Mouse (Mus musculus): Measurements from ENCODE around the gene Mapk8ip1. TPM values are rescaled to one million over a fixed set of nuclear protein-coding genes. Genes with fewer than 3 reads are reported as not detected.

Gene Mapk8ip1
- polyA plus RNA-seq, 1 experiment from 2014 or later, result 6.3 TPM

DNA sequence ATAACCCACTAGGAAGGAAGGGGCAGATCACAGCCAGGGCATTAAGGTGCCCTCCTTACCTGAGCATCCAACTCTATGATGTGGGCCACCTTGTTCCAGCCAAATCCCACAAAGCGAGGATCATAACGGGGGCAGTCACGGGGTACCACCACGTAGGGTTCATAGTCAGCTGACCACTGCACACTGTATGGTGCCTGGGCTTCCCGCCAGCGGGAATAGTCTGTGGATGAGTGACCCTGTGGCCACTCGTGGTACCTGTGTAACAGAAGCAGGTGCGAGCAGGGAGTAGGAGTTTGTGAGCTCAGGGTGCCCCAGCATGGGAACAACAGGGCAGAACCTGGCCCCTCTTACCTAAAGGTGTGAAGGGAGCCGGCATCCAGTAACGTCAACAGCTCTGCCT is 35.5 kb downstream of the Mapk8ip1 start:
- Histone ChIP-seq H3K9ac (ENCODE audit: low read depth, low read length) (no peak overlapping the region), H3K36me3 (ENCODE audit: control insufficient read depth, insufficient read depth, low read length) (peaks cover 3% of the 10 kb centered on the region; the same call in 1 of the 2 replicates), H3K4me2 (no peak overlapping the region), H3K4me3 (ENCODE audit: low read depth, low read length) (no peak overlapping the region), H3K4me1 (replicated peaks; ENCODE audit: control insufficient read depth, insufficient read depth, low read length) (no peaks in the 10 kb centered on the region; the same call in 1 of the 2 replicates), H3K27me3 (replicated peaks; ENCODE audit: control insufficient read depth, insufficient read depth, low read length) (peaks cover 24% of the 10 kb centered on the region), H3K9me3 (ENCODE audit: control insufficient read depth, low read length) (no peaks in the 10 kb centered on the region), H3K27ac (ENCODE audit: low read depth, low read length) (no peak overlapping the region)
- ATAC-seq (replicated peaks; ENCODE audit: low FRiP score) (no peak), DNase-seq (ENCODE audit: low spot score) (no peak)
- WGBS, result 88% methylated on average over 10 of the region's 10 CpGs

DNA sequence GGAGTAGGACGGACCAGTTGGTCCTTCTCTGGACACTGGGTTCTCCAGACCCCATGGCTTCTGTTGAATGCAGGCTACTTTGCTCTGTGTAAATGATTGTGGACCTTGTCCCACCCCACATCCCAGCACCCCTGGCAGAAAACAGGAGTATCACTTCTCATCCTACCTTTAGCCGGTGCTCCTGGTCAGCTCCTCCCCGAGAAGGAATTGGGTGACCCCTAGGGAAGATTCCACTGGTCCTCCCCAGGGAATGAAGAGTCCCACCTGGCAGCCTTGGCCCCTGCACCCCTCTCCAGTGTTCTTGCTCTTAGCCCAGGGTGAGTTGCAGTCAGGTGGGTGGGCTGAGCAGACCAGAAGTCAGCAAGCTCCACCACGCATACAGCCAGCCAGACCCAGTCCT is 37.0 kb downstream of the Mapk8ip1 start:
- H3K9me3 ChIP-seq (ENCODE audit: control insufficient read depth, low read length), result no peaks in the 10 kb centered on the region
- H3K27me3 ChIP-seq (replicated peaks; ENCODE audit: control insufficient read depth, insufficient read depth, low read length), result peaks cover 10% of the 10 kb centered on the region
- H3K4me1 ChIP-seq (replicated peaks; ENCODE audit: control insufficient read depth, insufficient read depth, low read length), result no peaks in the 10 kb centered on the region; the same call in 1 of the 2 replicates
- no peak overlapping the region for H3K4me3 ChIP-seq (ENCODE audit: low read depth, low read length)
- peaks cover 3% of the 10 kb centered on the region; the same call in 1 of the 2 replicates for H3K36me3 ChIP-seq (ENCODE audit: control insufficient read depth, insufficient read depth, low read length)
- ATAC-seq (replicated peaks; ENCODE audit: low FRiP score), result no peak
- H3K27ac ChIP-seq (ENCODE audit: low read depth, low read length), result no peak overlapping the region
- no peak for DNase-seq (ENCODE audit: low spot score)
- WGBS, result 89% methylated on average over 4 of the region's 4 CpGs
- no peak overlapping the region for H3K9ac ChIP-seq (ENCODE audit: low read depth, low read length)
- no peak overlapping the region for H3K4me2 ChIP-seq

DNA sequence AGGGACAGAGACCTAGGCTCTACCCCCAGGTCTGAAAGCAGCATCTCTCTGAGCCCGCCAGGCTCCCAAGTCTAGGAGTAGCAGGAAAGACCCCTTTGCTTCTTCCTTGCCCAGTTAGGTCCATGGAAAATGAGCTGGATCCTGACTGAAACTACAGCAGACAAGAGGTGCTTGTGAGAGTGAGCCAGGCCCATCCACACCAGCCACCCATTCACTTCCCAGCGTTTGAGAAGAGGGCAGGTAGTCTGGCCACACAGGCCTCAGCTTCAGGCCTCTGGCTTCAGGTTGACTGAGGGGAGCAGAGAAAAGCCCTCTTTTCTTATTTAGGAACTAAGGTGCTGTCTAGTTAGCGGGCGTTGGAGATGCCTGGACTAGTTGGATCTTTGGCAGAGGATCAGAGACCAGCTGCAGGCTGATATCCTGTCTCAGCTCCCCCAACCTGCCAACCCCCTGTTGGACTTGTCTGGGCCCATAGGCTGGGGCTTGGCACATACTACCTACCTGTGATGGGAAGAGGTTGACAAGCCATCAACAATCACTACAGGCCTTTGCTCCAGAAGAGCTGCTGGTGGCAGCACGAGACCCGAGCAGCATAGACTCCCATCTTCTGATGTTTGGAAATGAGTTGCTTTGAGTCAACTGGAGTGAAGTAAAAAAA is 38.4 kb downstream of the Mapk8ip1 start:
- H3K9ac ChIP-seq (ENCODE audit: low read depth, low read length), result no peak overlapping the region
- H3K27ac ChIP-seq (ENCODE audit: low read depth, low read length), result no peak overlapping the region
- H3K9me3 ChIP-seq (ENCODE audit: control insufficient read depth, low read length), result no peaks in the 10 kb centered on the region
- peaks cover 3% of the 10 kb centered on the region; the same call in 1 of the 2 replicates for H3K36me3 ChIP-seq (ENCODE audit: control insufficient read depth, insufficient read depth, low read length)
- H3K4me3 ChIP-seq (ENCODE audit: low read depth, low read length), result no peak overlapping the region
- H3K27me3 ChIP-seq (replicated peaks; ENCODE audit: control insufficient read depth, insufficient read depth, low read length), result peaks cover 4% of the 10 kb centered on the region
- WGBS, result 91% methylated on average over 6 of the region's 6 CpGs
- H3K4me1 ChIP-seq (replicated peaks; ENCODE audit: control insufficient read depth, insufficient read depth, low read length), result no peaks in the 10 kb centered on the region; the same call in 1 of the 2 replicates
- no peak for ATAC-seq (replicated peaks; ENCODE audit: low FRiP score)
- H3K4me2 ChIP-seq, result no peak overlapping the region
- no peak for DNase-seq (ENCODE audit: low spot score)

DNA sequence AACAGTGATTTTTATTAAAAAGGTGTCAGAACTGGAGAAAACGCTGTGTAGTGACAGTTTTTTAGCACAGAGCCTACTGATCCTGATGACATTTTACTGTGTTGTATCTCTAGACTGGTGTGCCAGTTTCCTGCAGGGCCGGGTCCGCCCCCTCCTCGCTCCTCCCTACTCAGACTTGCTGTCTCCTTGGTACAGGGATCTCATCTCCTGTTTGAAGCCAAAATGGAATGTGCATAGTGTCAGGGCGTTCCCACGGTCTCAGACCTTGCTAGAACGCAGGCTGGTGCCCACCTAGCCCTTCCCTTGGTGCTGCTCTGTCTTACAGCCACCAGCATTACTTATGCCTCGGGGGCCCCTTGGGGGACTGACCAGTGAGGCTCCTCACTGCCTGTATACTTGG is 39.3 kb downstream of the Mapk8ip1 start:
- WGBS, result 80% methylated on average over 8 of the region's 8 CpGs

DNA sequence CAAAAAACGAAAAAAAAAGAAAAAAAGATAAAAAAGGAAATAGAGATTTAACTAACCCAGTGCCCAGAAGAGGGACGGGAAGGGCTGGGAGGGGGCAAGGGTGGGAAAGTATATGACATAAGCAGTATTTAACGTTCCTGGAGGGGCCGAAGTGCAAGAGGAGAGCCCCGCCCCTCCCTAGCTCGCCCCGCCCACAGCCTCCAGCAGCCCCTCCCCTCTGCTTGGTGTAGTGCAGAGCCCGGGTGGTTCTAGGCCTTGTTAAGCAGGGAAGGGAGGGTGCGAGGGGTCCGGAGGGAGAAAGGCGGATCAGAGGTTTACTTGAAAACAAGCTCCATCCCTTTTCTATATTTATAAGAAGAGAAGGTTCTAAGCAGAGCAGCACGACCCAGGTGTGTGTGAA is 40.2 kb downstream of the Mapk8ip1 start:
- ATAC-seq (replicated peaks; ENCODE audit: low FRiP score), result peak; percentile 62
- H3K36me3 ChIP-seq (ENCODE audit: control insufficient read depth, insufficient read depth, low read length), result peaks cover 5% of the 10 kb centered on the region; the same call in 1 of the 2 replicates
- no peaks in the 10 kb centered on the region; the same call in 1 of the 2 replicates for H3K4me1 ChIP-seq (replicated peaks; ENCODE audit: control insufficient read depth, insufficient read depth, low read length)
- no peak overlapping the region for H3K4me3 ChIP-seq (ENCODE audit: low read depth, low read length)
- H3K9me3 ChIP-seq (ENCODE audit: control insufficient read depth, low read length), result no peaks in the 10 kb centered on the region
- no peak overlapping the region for H3K9ac ChIP-seq (ENCODE audit: low read depth, low read length)
- no peak overlapping the region for H3K27ac ChIP-seq (ENCODE audit: low read depth, low read length)
- H3K4me2 ChIP-seq, result no peak overlapping the region; the same call in 1 of the 2 replicates
- H3K27me3 ChIP-seq (replicated peaks; ENCODE audit: control insufficient read depth, insufficient read depth, low read length), result no peaks in the 10 kb centered on the region
- DNase-seq (ENCODE audit: low spot score), result no peak
- WGBS, result 25% methylated on average over 12 of the region's 12 CpGs

More for the DNA sequence above, 39.3 kb downstream of the Mapk8ip1 start:
- H3K9me3 ChIP-seq (ENCODE audit: control insufficient read depth, low read length), result no peaks in the 10 kb centered on the region
- no peak for DNase-seq (ENCODE audit: low spot score)
- peaks cover 5% of the 10 kb centered on the region; the same call in 1 of the 2 replicates for H3K36me3 ChIP-seq (ENCODE audit: control insufficient read depth, insufficient read depth, low read length)
- H3K4me1 ChIP-seq (replicated peaks; ENCODE audit: control insufficient read depth, insufficient read depth, low read length), result no peaks in the 10 kb centered on the region; the same call in 1 of the 2 replicates
- no peak overlapping the region for H3K4me3 ChIP-seq (ENCODE audit: low read depth, low read length)
- no peak overlapping the region for H3K4me2 ChIP-seq
- ATAC-seq (replicated peaks; ENCODE audit: low FRiP score), result no peak
- no peak overlapping the region for H3K27ac ChIP-seq (ENCODE audit: low read depth, low read length)
- H3K27me3 ChIP-seq (replicated peaks; ENCODE audit: control insufficient read depth, insufficient read depth, low read length), result no peaks in the 10 kb centered on the region
- H3K9ac ChIP-seq (ENCODE audit: low read depth, low read length), result no peak overlapping the region

DNA sequence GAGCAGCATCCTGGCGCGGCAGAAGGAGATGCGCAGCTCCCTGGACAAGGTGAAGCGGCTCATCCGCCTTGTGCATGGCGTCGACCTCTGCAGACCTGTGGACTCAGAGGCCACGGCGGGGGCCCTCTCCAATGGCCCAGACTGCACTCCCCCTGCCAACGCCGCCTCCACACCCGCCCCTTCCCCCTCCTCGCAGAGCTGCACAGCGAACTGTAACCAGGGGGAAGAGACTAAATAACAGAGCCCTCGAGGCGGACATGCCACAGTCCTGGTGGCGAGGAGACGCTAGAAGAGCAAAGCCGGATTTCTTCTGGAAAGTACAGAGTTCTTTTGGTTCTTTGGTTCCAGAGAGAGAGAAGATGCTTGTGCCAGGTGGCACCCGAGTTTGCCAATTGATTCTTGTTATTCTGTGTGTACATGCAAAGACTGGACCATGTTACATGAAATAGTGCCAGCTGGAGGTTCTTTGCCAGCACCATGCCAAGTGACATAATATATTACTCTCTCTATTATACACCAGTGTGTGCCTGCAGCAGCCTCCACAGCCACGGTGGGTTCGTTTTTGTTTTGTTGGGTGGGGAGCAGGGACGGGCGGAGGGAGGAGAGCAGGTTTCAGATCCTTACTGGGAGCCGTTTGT is 40.8 kb downstream of the Mapk8ip1 start:
- Histone ChIP-seq H3K27ac (ENCODE audit: low read depth, low read length) (no peak overlapping the region), H3K9ac (ENCODE audit: low read depth, low read length) (no peak overlapping the region), H3K27me3 (replicated peaks; ENCODE audit: control insufficient read depth, insufficient read depth, low read length) (no peaks in the 10 kb centered on the region), H3K4me1 (replicated peaks; ENCODE audit: control insufficient read depth, insufficient read depth, low read length) (no peaks in the 10 kb centered on the region; the same call in 1 of the 2 replicates), H3K4me3 (ENCODE audit: low read depth, low read length) (no peak overlapping the region), H3K36me3 (ENCODE audit: control insufficient read depth, insufficient read depth, low read length) (peaks cover 5% of the 10 kb centered on the region; the same call in 1 of the 2 replicates), H3K4me2 (no peak overlapping the region; the same call in 1 of the 2 replicates), H3K9me3 (ENCODE audit: control insufficient read depth, low read length) (no peaks in the 10 kb centered on the region)
- 81% methylated on average over 25 of the region's 25 CpGs for WGBS
- ATAC-seq (replicated peaks; ENCODE audit: low FRiP score) (no peak), DNase-seq (ENCODE audit: low spot score) (no peak)

DNA sequence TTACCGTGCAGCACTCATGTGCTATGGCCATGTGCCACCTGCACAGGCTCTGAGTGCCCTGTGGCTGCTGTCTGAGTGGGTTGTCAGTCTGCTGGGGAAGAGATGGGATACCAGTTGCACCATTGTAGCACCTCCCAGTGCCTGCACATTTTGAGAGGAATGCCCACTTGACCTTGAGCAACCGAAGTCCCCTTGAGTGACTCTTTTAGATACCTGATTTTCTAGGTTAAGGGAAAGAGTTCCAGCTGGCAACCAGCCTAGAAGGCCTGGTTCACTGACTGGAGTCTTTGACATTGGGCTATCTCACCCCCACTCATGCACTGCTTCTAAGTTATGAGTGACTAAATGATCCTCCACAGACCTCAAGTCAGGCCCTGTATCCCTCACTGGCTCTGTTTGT is 41.8 kb downstream of the Mapk8ip1 start:
- 89% methylated on average over 2 of the region's 2 CpGs for WGBS
- H3K27me3 ChIP-seq (replicated peaks; ENCODE audit: control insufficient read depth, insufficient read depth, low read length), result no peaks in the 10 kb centered on the region
- H3K36me3 ChIP-seq (ENCODE audit: control insufficient read depth, insufficient read depth, low read length), result peaks cover 5% of the 10 kb centered on the region; the same call in 1 of the 2 replicates
- DNase-seq (ENCODE audit: low spot score) (no peak), ATAC-seq (replicated peaks; ENCODE audit: low FRiP score) (no peak)
- no peak overlapping the region for H3K9ac ChIP-seq (ENCODE audit: low read depth, low read length)
- H3K4me2 ChIP-seq, result no peak overlapping the region
- H3K27ac ChIP-seq (ENCODE audit: low read depth, low read length), result no peak overlapping the region
- H3K9me3 ChIP-seq (ENCODE audit: control insufficient read depth, low read length), result no peaks in the 10 kb centered on the region
- H3K4me3 ChIP-seq (ENCODE audit: low read depth, low read length), result no peak overlapping the region
- no peaks in the 10 kb centered on the region; the same call in 1 of the 2 replicates for H3K4me1 ChIP-seq (replicated peaks; ENCODE audit: control insufficient read depth, insufficient read depth, low read length)

DNA sequence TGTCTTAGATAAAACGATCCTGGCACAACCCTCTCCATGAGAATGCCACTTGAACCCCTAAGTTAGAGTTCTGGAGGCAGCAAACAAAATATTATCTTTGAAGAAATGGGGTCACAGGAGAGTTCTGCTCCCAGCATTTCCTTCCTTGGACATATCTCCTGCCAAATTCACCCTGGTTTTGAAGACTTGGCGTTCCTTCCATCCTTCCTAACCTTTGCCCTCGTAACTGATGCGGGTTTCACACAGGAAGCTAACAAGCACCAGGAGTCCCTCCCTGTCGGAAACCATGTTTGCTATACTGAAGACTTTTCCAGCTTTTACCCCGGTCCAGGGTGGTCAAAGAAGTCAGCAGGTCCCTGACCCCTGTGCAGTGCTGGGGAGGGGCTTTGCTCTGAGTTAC is 46.8 kb downstream of the Mapk8ip1 start:
- 63% methylated on average over 6 of the region's 6 CpGs for WGBS
- Histone ChIP-seq H3K36me3 (ENCODE audit: control insufficient read depth, insufficient read depth, low read length) (peaks cover 10% of the 10 kb centered on the region; the same call in 1 of the 2 replicates), H3K27ac (ENCODE audit: low read depth, low read length) (no peak overlapping the region; the same call in 1 of the 2 replicates), H3K9me3 (ENCODE audit: control insufficient read depth, low read length) (no peaks in the 10 kb centered on the region), H3K4me2 (no peak overlapping the region), H3K9ac (ENCODE audit: low read depth, low read length) (no peak overlapping the region), H3K27me3 (replicated peaks; ENCODE audit: control insufficient read depth, insufficient read depth, low read length) (no peaks in the 10 kb centered on the region), H3K4me1 (replicated peaks; ENCODE audit: control insufficient read depth, insufficient read depth, low read length) (no peaks in the 10 kb centered on the region), H3K4me3 (ENCODE audit: low read depth, low read length) (no peak overlapping the region)
- DNase-seq (ENCODE audit: low spot score), result no peak
- no peak for ATAC-seq (replicated peaks; ENCODE audit: low FRiP score)

All from liver, embryonic 11.5 days (tissue).